Mouse (Mus musculus): Measurements from ENCODE around the gene Ppm1h. TPM values are rescaled to one million over a fixed set of nuclear protein-coding genes. Genes with fewer than 3 reads are reported as not detected.

The Ppm1h gene
- total and polyA plus RNA-seq, 3 experiments, result 6.9 to 14.9 TPM; not detected in 1

DNA sequence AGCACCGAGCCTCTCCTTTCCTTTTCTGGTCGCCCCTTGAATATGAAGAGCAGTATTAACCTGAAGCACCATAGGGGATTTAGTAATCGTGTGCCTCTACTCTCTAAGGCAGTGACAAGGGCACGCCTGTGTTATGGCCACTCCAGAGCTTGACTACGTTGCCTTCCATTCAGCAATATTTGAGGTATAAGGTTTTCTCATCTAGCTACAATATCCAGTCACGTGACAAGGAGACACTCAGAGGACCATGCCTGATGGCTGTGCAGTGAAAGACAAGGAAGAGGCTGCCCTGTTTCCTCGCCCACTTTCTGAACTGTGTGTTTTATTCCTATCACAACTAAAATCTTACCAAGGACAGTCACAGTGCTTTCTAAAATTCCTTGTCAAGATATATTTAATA lies 309.8 kb downstream of the Ppm1h start:
- H3K4me1 ChIP-seq (ENCODE audit: control insufficient read depth in 1 of 2, insufficient read depth in 2 of 2, low read length in 2 of 2), result peaks cover 0 to 7% of the 10 kb centered on the region in 2 experiments; a peak in 2 of 4 replicates
- DNase-seq (ENCODE audit: low read depth, low spot score), result no peak
- H3K4me3 ChIP-seq (ENCODE audit: control insufficient read depth in 1 of 2, insufficient read depth in 1 of 2, low read depth in 2 of 2, low read length in 2 of 2), result no peak overlapping the region
- no peak overlapping the region for H3K9ac ChIP-seq (ENCODE audit: control insufficient read depth, low read depth, low read length, poor library complexity, severe bottlenecking)
- no peaks in the 10 kb centered on the region for H3K9me3 ChIP-seq (replicated peaks; ENCODE audit: insufficient read depth, low read length)
- TF ChIP-seq RCOR1 (IDR thresholded peaks at IDR 0.05; ENCODE audit: low read depth, low read length), result no peak
- peak; percentile 57 for TF ChIP-seq USF1 (IDR thresholded peaks at IDR 0.05; ENCODE audit: low read depth, low read length)
- no peak for TF ChIP-seq UBTF (IDR thresholded peaks at IDR 0.05; ENCODE audit: borderline replicate concordance, insufficient read depth, low read depth, low read length)
- TF ChIP-seq MAX (IDR thresholded peaks at IDR 0.05; ENCODE audit: low read length), result 0 out of 2 replicates have a peak, but pooled peaks have one; percentile 5
- no peak for TF ChIP-seq TBP (IDR thresholded peaks at IDR 0.05; ENCODE audit: low read depth, low read length)
- 0 out of 2 replicates have a peak, but pooled peaks have one; percentile 1 for TF ChIP-seq HCFC1 (IDR thresholded peaks at IDR 0.05; ENCODE audit: low read depth, low read length)
- peaks cover 24% of the 10 kb centered on the region for H3K79me2 ChIP-seq (ENCODE audit: control insufficient read depth, insufficient read depth, low read length, poor library complexity)
- H3K36me3 ChIP-seq (ENCODE audit: control insufficient read depth in 1 of 2, insufficient read depth in 2 of 2, low read length in 2 of 2), result peaks cover 0 to 14% of the 10 kb centered on the region in 2 experiments; a peak in 2 of 4 replicates
- H3K27ac ChIP-seq (ENCODE audit: control insufficient read depth, low read depth, low read length), result no peak overlapping the region
- no peaks in the 10 kb centered on the region for H3K27me3 ChIP-seq (ENCODE audit: control insufficient read depth in 1 of 2, insufficient read depth in 2 of 2, low read length in 2 of 2)

DNA sequence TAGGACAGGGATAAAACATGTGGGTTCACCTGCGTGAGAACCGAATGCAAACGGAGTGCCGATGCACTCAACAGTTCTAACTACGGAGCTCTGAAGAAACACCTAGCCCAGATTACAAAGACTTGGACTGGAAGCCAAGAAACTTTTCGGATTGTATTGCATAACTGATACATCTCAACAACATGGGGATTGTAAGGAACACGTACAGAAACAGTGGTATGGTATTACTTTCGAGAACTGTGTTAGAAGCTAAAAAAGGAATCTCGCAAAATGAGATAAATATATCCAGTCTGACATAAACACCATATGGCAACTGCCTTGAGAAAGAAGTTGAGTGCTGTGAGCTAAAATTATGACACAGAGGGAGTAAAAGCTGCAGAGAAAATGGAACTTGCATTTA lies 311.4 kb downstream of the Ppm1h start:
- TF ChIP-seq NRF1 (IDR thresholded peaks at IDR 0.05; ENCODE audit: insufficient read depth, low read depth, low read length, poor library complexity, severe bottlenecking), result no peak
- TF ChIP-seq MAX (IDR thresholded peaks at IDR 0.05; ENCODE audit: low read length), result no peak
- no peak for TF ChIP-seq JUND (IDR thresholded peaks at IDR 0.05; ENCODE audit: low read depth, low read length)
- TF ChIP-seq ELF1 (IDR thresholded peaks at IDR 0.05; ENCODE audit: low read depth, low read length), result no peak
- TF ChIP-seq UBTF (IDR thresholded peaks at IDR 0.05; ENCODE audit: borderline replicate concordance, insufficient read depth, low read depth, low read length), result no peak
- no peak for TF ChIP-seq MAFK (IDR thresholded peaks at IDR 0.05; ENCODE audit: borderline replicate concordance, low read depth, low read length)
- TF ChIP-seq ETS1 (IDR thresholded peaks at IDR 0.05; ENCODE audit: low read depth, low read length), result no peak
- H3K4me3 ChIP-seq (ENCODE audit: control insufficient read depth in 1 of 2, insufficient read depth in 1 of 2, low read depth in 2 of 2, low read length in 2 of 2), result no peak overlapping the region
- DNase-seq (ENCODE audit: low read depth, low spot score), result no peak

DNA sequence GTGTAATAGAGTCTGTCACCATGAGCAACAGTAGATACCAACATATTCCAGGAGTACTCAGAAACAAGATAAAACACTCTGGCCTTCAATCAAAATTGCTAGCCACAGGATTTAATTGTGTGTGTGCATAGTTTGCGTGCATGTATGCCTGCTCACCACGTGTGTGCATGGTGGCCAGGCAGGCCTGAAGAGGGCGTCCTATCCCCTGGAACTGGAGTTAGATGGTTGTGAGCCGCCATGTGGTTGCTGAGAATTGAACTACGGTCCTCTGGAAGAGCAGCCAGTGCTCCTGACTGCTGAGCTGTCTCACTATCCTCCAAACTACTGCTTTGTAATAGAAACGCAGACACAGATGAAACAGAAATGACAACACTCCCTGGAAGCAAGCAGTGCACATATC lies 312.0 kb downstream of the Ppm1h start:
- H3K9me3 ChIP-seq (replicated peaks; ENCODE audit: insufficient read depth, low read length), result no peaks in the 10 kb centered on the region
- no peak overlapping the region for H3K9ac ChIP-seq (ENCODE audit: control insufficient read depth, low read depth, low read length, poor library complexity, severe bottlenecking)
- H3K27me3 ChIP-seq (ENCODE audit: control insufficient read depth in 1 of 2, insufficient read depth in 2 of 2, low read length in 2 of 2), result no peaks in the 10 kb centered on the region
- H3K27ac ChIP-seq (ENCODE audit: control insufficient read depth, low read depth, low read length), result no peak overlapping the region
- H3K4me1 ChIP-seq (ENCODE audit: control insufficient read depth in 1 of 2, insufficient read depth in 2 of 2, low read length in 2 of 2), result peaks cover 0 to 5% of the 10 kb centered on the region in 2 experiments; a peak in 2 of 4 replicates
- TF ChIP-seq ZC3H11A (IDR thresholded peaks at IDR 0.05; ENCODE audit: low read depth, low read length), result no peak
- no peak for TF ChIP-seq EP300 (IDR thresholded peaks at IDR 0.05; ENCODE audit: low read depth in 1 of 2, low read length in 2 of 2)
- TF ChIP-seq MXI1 (IDR thresholded peaks at IDR 0.05; ENCODE audit: low read depth, low read length), result no peak
- no peak for TF ChIP-seq ETS1 (IDR thresholded peaks at IDR 0.05; ENCODE audit: low read depth, low read length)
- no peak for TF ChIP-seq GATA1 (IDR thresholded peaks at IDR 0.05; ENCODE audit: low read depth, low read length)
- peak in 1 of 3 experiments; percentile 16; a peak in 1 of 6 replicates for TF ChIP-seq CTCF (IDR thresholded peaks at IDR 0.05 in 2 of 3, conservative IDR thresholded peaks at IDR 0.05 in 1 of 3; ENCODE audit: control insufficient read depth in 1 of 3, insufficient read depth in 1 of 3, low read depth in 2 of 3, low read length in 3 of 3, poor library complexity in 1 of 3, severe bottlenecking in 1 of 3)
- TF ChIP-seq ELF1 (IDR thresholded peaks at IDR 0.05; ENCODE audit: low read depth, low read length), result no peak
- H3K4me3 ChIP-seq (ENCODE audit: control insufficient read depth in 1 of 2, insufficient read depth in 1 of 2, low read depth in 2 of 2, low read length in 2 of 2), result no peak overlapping the region
- DNase-seq (ENCODE audit: low read depth, low spot score), result no peak
- H3K36me3 ChIP-seq (ENCODE audit: control insufficient read depth in 1 of 2, insufficient read depth in 2 of 2, low read length in 2 of 2), result peaks cover 0 to 8% of the 10 kb centered on the region in 2 experiments; a peak in 2 of 4 replicates
- H3K79me2 ChIP-seq (ENCODE audit: control insufficient read depth, insufficient read depth, low read length, poor library complexity), result peaks cover 6% of the 10 kb centered on the region

More for the DNA sequence above, 311.4 kb downstream of the Ppm1h start:
- H3K36me3 ChIP-seq (ENCODE audit: control insufficient read depth in 1 of 2, insufficient read depth in 2 of 2, low read length in 2 of 2), result peaks cover 0 to 8% of the 10 kb centered on the region in 2 experiments; a peak in 2 of 4 replicates
- H3K4me1 ChIP-seq (ENCODE audit: control insufficient read depth in 1 of 2, insufficient read depth in 2 of 2, low read length in 2 of 2), result peaks cover 0 to 5% of the 10 kb centered on the region in 2 experiments; a peak in 2 of 4 replicates
- H3K9me3 ChIP-seq (replicated peaks; ENCODE audit: insufficient read depth, low read length), result no peaks in the 10 kb centered on the region
- no peaks in the 10 kb centered on the region for H3K27me3 ChIP-seq (ENCODE audit: control insufficient read depth in 1 of 2, insufficient read depth in 2 of 2, low read length in 2 of 2)
- H3K79me2 ChIP-seq (ENCODE audit: control insufficient read depth, insufficient read depth, low read length, poor library complexity), result peaks cover 12% of the 10 kb centered on the region
- no peak overlapping the region for H3K27ac ChIP-seq (ENCODE audit: control insufficient read depth, low read depth, low read length)
- no peak overlapping the region for H3K9ac ChIP-seq (ENCODE audit: control insufficient read depth, low read depth, low read length, poor library complexity, severe bottlenecking)
